Mouse (Mus musculus): Measurements from ENCODE around the gene Pogz.

DNA sequence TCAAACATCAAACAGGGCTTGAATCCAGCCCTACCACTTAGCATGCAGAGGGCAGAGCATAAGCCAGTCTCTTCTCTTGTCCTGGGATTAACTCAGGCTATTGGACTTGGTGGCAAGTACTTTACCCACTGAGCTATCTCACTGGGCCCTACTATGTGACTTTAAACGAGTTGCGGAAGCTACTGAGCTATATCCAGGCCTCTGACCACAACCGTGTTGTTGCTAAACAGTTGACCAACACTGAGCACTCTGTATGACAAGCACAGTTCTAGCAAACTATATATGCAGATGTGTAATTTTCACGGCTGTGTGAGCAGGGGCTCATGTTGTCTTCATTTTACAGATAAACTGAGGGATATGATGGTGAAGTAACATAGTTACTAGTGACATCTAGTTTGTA is 22.7 kb upstream of the Pogz start:
- no peak for TF ChIP-seq POLR2A (IDR thresholded peaks at IDR 0.05; ENCODE audit: control insufficient read depth, extremely low read depth, insufficient read depth, low read length, poor library complexity)
- TF ChIP-seq CTCF (IDR thresholded peaks at IDR 0.05; ENCODE audit: borderline replicate concordance, control insufficient read depth, extremely low read depth, insufficient read depth, low read length, poor library complexity): no peak
